Mouse (Mus musculus) midbrain, embryonic 11.5 days (tissue): Measurements from ENCODE around the gene Wdhd1. TPM values are rescaled to one million over a fixed set of nuclear protein-coding genes. Genes with fewer than 3 reads are reported as not detected.

Experiments
- ATAC-seq: fragments of 200-750 bp; cut with Nextera tagmentation; 2 replicates; pipeline ENCODE4 v1.8.0; 2017; ENCODE audit warnings: moderate TSS enrichment, moderate library complexity; ENCODE audit not compliant: low FRiP score
- DNase-seq: peaks from one replicate; pipeline ENCODE4 v3.0.0; 2015; ENCODE audit warnings: low spot score; ENCODE audit errors: missing footprints
- H3K27ac ChIP-seq: fragments of 300-500 bp; sonication (generic); 2 replicates; pipeline ENCODE4 v1.5.1; 2014; ENCODE audit warnings: low read depth, low read length
- H3K27me3 ChIP-seq: fragments of 300-500 bp; sonication (generic); 2 replicates; pipeline ENCODE4 v1.6.1; 2014; ENCODE audit warnings: mild to moderate bottlenecking, low read length, moderate library complexity, mixed read lengths; ENCODE audit not compliant: control insufficient read depth, insufficient read depth
- H3K36me3 ChIP-seq: fragments of 300-500 bp; sonication (generic); 2 replicates; pipeline ENCODE4 v1.6.1; 2014; ENCODE audit warnings: mild to moderate bottlenecking, low read length, moderate library complexity, mixed read lengths; ENCODE audit not compliant: control insufficient read depth, insufficient read depth
- H3K4me1 ChIP-seq: fragments of 300-500 bp; sonication (generic); 2 replicates; pipeline ENCODE4 v1.6.1; 2014; ENCODE audit warnings: low read length; ENCODE audit not compliant: control insufficient read depth, insufficient read depth
- H3K4me2 ChIP-seq: fragments of 300-500 bp; sonication (generic); 2 replicates; pipeline ENCODE4 v1.6.1; 2014; ENCODE audit warnings: mild to moderate bottlenecking, moderate library complexity
- H3K4me3 ChIP-seq: fragments of 300-500 bp; sonication (generic); 2 replicates; pipeline ENCODE4 v1.5.1; 2014; ENCODE audit warnings: low read depth, low read length
- H3K9ac ChIP-seq: fragments of 300-500 bp; sonication (generic); 2 replicates; pipeline ENCODE4 v1.6.1; 2014; ENCODE audit warnings: low read length
- H3K9me3 ChIP-seq: fragments of 300-500 bp; sonication (generic); 2 replicates; pipeline ENCODE4 v1.6.1; 2016; ENCODE audit warnings: low read length; ENCODE audit not compliant: control insufficient read depth
- WGBS: fragments of 180-500 bp; shearing (Covaris S2); extraction: QIAGEN DNeasy Blood & Tissue Kit; methylation state at CpG from one replicate; pipeline ENCODE4 v1.1.7; 2014; 5-methylcytosine and 5-hydroxymethylcytosine counted together
- polyA plus RNA-seq: library from polyadenylated mRNA; unstranded; fragments of >200 nt; fragmentation: Nextera tagmentation; extraction: Ambion mirVana; gene quantifications from 2 replicates; pipeline ENCODE4 v1.2.1, GENCODE M21; 2014

Gene Wdhd1
- polyA plus RNA-seq, 1 experiment from 2014 or later = 47.3 TPM

GRCm38 (mm10) chr14:47220231-47221025 lies 56.2 kb downstream of the Wdhd1 start:
- H3K27me3 ChIP-seq = no peaks in the 10 kb centered on the region
- no peak for ATAC-seq
- H3K4me3 ChIP-seq = no peak overlapping the region
- no peak overlapping the region for H3K4me2 ChIP-seq
- no peaks in the 10 kb centered on the region for H3K9me3 ChIP-seq
- H3K36me3 ChIP-seq = no peaks in the 10 kb centered on the region
- no peaks in the 10 kb centered on the region for H3K4me1 ChIP-seq
- WGBS = 79% methylated on average over 8 of the region's 8 CpGs
- no peak for DNase-seq
- H3K27ac ChIP-seq = no peak overlapping the region
- H3K9ac ChIP-seq = no peak overlapping the region

GRCm38 (mm10) chr14:47218766-47219606 lies 57.7 kb downstream of the Wdhd1 start:
- ATAC-seq = no peak

GRCm38 (mm10) chr14:47216541-47216940 lies 60.1 kb downstream of the Wdhd1 start:
- no peaks in the 10 kb centered on the region for H3K27me3 ChIP-seq
- no peak overlapping the region for H3K9ac ChIP-seq
- no peak overlapping the region for H3K27ac ChIP-seq
- H3K4me1 ChIP-seq = no peaks in the 10 kb centered on the region
- no peaks in the 10 kb centered on the region for H3K36me3 ChIP-seq
- 86% methylated on average over 2 of the region's 2 CpGs for WGBS
- ATAC-seq = no peak
- no peak for DNase-seq
- no peaks in the 10 kb centered on the region for H3K9me3 ChIP-seq
- no peak overlapping the region for H3K4me2 ChIP-seq
- H3K4me3 ChIP-seq = no peak overlapping the region

More at GRCm38 (mm10) chr14:47218766-47219606, 57.7 kb downstream of the Wdhd1 start:
- Histone ChIP-seq H3K4me1 (no peaks in the 10 kb centered on the region), H3K9me3 (no peaks in the 10 kb centered on the region), H3K27me3 (no peaks in the 10 kb centered on the region), H3K4me2 (no peak overlapping the region), H3K27ac (no peak overlapping the region), H3K9ac (no peak overlapping the region), H3K4me3 (no peak overlapping the region), H3K36me3 (no peaks in the 10 kb centered on the region)
- no peak for DNase-seq
- 85% methylated on average over 9 of the region's 9 CpGs for WGBS

- H3K27me3 ChIP-seq = no peaks in the 10 kb centered on the region
- H3K4me2 ChIP-seq = no peak overlapping the region
- H3K4me3 ChIP-seq = no peak overlapping the region
- H3K4me1 ChIP-seq = no peaks in the 10 kb centered on the region
- 85% methylated on average over 5 of the region's 5 CpGs for WGBS
- no peak overlapping the region for H3K9ac ChIP-seq
- H3K36me3 ChIP-seq = no peaks in the 10 kb centered on the region
- no peak for DNase-seq
- no peaks in the 10 kb centered on the region for H3K9me3 ChIP-seq
- ATAC-seq = no peak
- H3K27ac ChIP-seq = no peak overlapping the region
These were observed 62.3 kb downstream of the Wdhd1 start for GRCm38 (mm10) chr14:47214367-47214766.

GRCm38 (mm10) chr14:47213305-47213704 lies 63.4 kb downstream of the Wdhd1 start:
- WGBS = 90% methylated on average over 4 of the region's 4 CpGs
- Histone ChIP-seq H3K9me3 (no peaks in the 10 kb centered on the region), H3K9ac (no peak overlapping the region), H3K4me3 (no peak overlapping the region), H3K4me1 (no peaks in the 10 kb centered on the region), H3K27me3 (no peaks in the 10 kb centered on the region), H3K4me2 (no peak overlapping the region), H3K27ac (no peak overlapping the region), H3K36me3 (no peaks in the 10 kb centered on the region)
- no peak for ATAC-seq
- DNase-seq = no peak

- no peaks in the 10 kb centered on the region for H3K9me3 ChIP-seq
- H3K4me2 ChIP-seq = no peak overlapping the region
- H3K27ac ChIP-seq = no peak overlapping the region
- no peaks in the 10 kb centered on the region for H3K27me3 ChIP-seq
- no peaks in the 10 kb centered on the region for H3K4me1 ChIP-seq
- WGBS = 74% methylated on average over 4 of the region's 4 CpGs
- ATAC-seq (no peak), DNase-seq (no peak)
- no peak overlapping the region for H3K9ac ChIP-seq
- no peak overlapping the region for H3K4me3 ChIP-seq
- H3K36me3 ChIP-seq = no peaks in the 10 kb centered on the region
These were observed 66.9 kb downstream of the Wdhd1 start for GRCm38 (mm10) chr14:47209669-47210164.

GRCm38 (mm10) chr14:47208564-47209493 lies 67.8 kb downstream of the Wdhd1 start:
- H3K4me3 ChIP-seq = no peak overlapping the region
- 92% methylated on average over 12 of the region's 12 CpGs for WGBS
- no peaks in the 10 kb centered on the region for H3K27me3 ChIP-seq
- DNase-seq (no peak), ATAC-seq (no peak)
- no peak overlapping the region for H3K4me2 ChIP-seq
- no peak overlapping the region for H3K9ac ChIP-seq
- H3K4me1 ChIP-seq = no peaks in the 10 kb centered on the region; the same call in 1 of the 2 replicates
- no peaks in the 10 kb centered on the region for H3K36me3 ChIP-seq
- no peak overlapping the region for H3K27ac ChIP-seq
- no peaks in the 10 kb centered on the region for H3K9me3 ChIP-seq

GRCm38 (mm10) chr14:47206601-47207000 lies 70.1 kb downstream of the Wdhd1 start:
- DNase-seq = no peak
- H3K4me1 ChIP-seq = no peaks in the 10 kb centered on the region; the same call in 1 of the 2 replicates
- WGBS = 85% methylated on average over 3 of the region's 3 CpGs
- H3K27ac ChIP-seq = no peak overlapping the region
- H3K9me3 ChIP-seq = no peaks in the 10 kb centered on the region
- no peak for ATAC-seq
- no peak overlapping the region for H3K4me2 ChIP-seq
- no peak overlapping the region for H3K9ac ChIP-seq
- H3K27me3 ChIP-seq = no peaks in the 10 kb centered on the region
- no peak overlapping the region for H3K4me3 ChIP-seq
- no peaks in the 10 kb centered on the region for H3K36me3 ChIP-seq
